Mouse (Mus musculus): Measurements from ENCODE around the gene Rpgrip1l. TPM values are rescaled to one million over a fixed set of nuclear protein-coding genes. Genes with fewer than 3 reads are reported as not detected.

The Rpgrip1l gene
- polyA plus RNA-seq, 1 experiment from 2014 or later = 8.0 TPM

DNA sequence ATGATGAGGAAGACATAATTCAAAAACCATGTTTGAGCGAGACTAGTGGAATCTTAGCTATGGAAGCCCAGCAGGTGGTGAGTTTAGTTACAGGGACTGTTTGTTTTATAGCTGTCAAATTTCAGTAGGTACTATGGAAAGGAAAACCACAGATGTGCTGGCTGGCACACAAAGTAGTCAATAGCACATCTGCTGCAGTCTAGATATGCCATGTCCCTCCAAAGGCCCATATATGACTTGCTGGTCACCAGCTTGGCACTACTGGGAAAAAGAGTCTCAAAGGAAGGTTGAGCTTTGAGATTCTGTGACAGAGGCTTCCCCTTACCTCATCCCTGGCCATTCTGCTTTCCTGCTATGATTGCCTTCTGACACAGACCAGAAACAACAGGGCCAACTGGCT is 70.3 kb downstream of the Rpgrip1l start:
- no peak overlapping the region for H3K27ac ChIP-seq (ENCODE audit: low read depth, low read length)
- H3K36me3 ChIP-seq (ENCODE audit: control insufficient read depth, insufficient read depth, low read length) = no peaks in the 10 kb centered on the region
- no peak overlapping the region for H3K4me3 ChIP-seq (ENCODE audit: low read depth, low read length)
- H3K9me3 ChIP-seq (replicated peaks; ENCODE audit: control insufficient read depth, low read length) = no peaks in the 10 kb centered on the region
- H3K9ac ChIP-seq (ENCODE audit: low read depth, low read length) = no peak overlapping the region
- no peak overlapping the region for H3K4me2 ChIP-seq
- ATAC-seq (replicated peaks; ENCODE audit: insufficient number of reproducible peaks, low FRiP score, low TSS enrichment) = no peak
- no peaks in the 10 kb centered on the region for H3K27me3 ChIP-seq (ENCODE audit: control insufficient read depth, insufficient read depth, low read length)
- H3K4me1 ChIP-seq (ENCODE audit: control insufficient read depth, insufficient read depth, low read length) = peaks cover 5% of the 10 kb centered on the region; the same call in 1 of the 2 replicates
- WGBS (ENCODE audit: insufficient replicate concordance) = 83% methylated on average over 1 of the region's 1 CpGs

DNA sequence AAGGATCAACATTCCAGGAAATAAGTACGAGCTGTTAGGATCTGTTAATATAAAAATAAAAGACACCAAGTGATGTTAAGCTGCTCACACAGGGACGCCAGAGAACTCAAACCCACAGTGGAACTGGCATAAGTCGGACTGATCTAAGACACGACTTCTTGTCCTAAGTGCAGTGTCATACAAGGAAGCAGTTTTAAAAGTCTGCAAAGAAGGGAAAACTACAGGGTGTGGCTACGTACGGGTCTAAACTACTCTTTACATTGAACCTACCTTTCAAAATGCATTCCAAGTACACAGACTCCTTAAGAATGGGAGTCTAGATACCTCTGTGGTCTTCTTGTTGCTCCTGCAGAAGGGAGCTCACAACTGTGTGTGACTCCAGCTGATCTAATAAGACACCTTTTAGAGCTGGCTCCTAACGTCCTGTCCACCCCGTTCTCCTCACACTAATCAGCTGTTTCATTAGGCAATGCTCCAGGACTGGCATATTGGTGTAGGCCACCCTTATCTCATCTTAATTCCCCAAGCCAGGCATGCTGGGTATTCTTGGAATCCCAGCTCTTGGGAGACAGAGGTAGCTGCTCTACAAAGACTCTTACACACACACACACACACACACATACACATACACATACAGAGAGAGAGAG is 71.1 kb downstream of the Rpgrip1l start:
- no peak overlapping the region for H3K27ac ChIP-seq (ENCODE audit: low read depth, low read length)
- no peak overlapping the region for H3K9ac ChIP-seq (ENCODE audit: low read depth, low read length)
- ATAC-seq (replicated peaks; ENCODE audit: insufficient number of reproducible peaks, low FRiP score, low TSS enrichment) = no peak
- H3K4me1 ChIP-seq (ENCODE audit: control insufficient read depth, insufficient read depth, low read length) = peaks cover 5% of the 10 kb centered on the region; the same call in 1 of the 2 replicates
- H3K4me3 ChIP-seq (ENCODE audit: low read depth, low read length) = no peak overlapping the region
- H3K27me3 ChIP-seq (ENCODE audit: control insufficient read depth, insufficient read depth, low read length) = no peaks in the 10 kb centered on the region
- 56% methylated on average over 8 of the region's 8 CpGs for WGBS (ENCODE audit: insufficient replicate concordance)
- H3K36me3 ChIP-seq (ENCODE audit: control insufficient read depth, insufficient read depth, low read length) = no peaks in the 10 kb centered on the region
- H3K4me2 ChIP-seq = no peak overlapping the region
- H3K9me3 ChIP-seq (replicated peaks; ENCODE audit: control insufficient read depth, low read length) = no peaks in the 10 kb centered on the region

DNA sequence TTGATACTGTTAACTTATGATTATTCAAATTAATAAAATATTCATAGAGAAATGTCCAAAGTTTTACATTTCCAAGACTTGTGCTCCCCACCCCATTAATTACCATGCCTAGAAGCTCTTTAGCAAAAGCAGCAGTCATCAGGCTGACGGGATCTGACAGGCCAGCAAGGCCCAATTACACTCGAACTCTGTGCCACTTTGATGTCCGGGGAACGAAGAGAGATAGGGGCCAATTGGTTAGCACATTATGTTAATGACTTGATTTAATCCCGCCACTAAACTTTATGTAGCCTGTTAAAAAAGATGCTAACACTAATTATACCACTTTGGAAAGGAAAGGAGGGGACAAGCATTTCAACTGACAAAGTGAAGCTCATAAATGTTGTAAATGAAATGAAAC is 71.7 kb downstream of the Rpgrip1l start:
- peaks cover 5% of the 10 kb centered on the region; the same call in 1 of the 2 replicates for H3K4me1 ChIP-seq (ENCODE audit: control insufficient read depth, insufficient read depth, low read length)
- no peak overlapping the region for H3K27ac ChIP-seq (ENCODE audit: low read depth, low read length)
- no peaks in the 10 kb centered on the region for H3K36me3 ChIP-seq (ENCODE audit: control insufficient read depth, insufficient read depth, low read length)
- H3K9ac ChIP-seq (ENCODE audit: low read depth, low read length) = no peak overlapping the region
- H3K9me3 ChIP-seq (replicated peaks; ENCODE audit: control insufficient read depth, low read length) = no peaks in the 10 kb centered on the region
- H3K27me3 ChIP-seq (ENCODE audit: control insufficient read depth, insufficient read depth, low read length) = no peaks in the 10 kb centered on the region
- H3K4me3 ChIP-seq (ENCODE audit: low read depth, low read length) = no peak overlapping the region
- ATAC-seq (replicated peaks; ENCODE audit: insufficient number of reproducible peaks, low FRiP score, low TSS enrichment) = no peak
- H3K4me2 ChIP-seq = no peak overlapping the region
- 69% methylated on average over 5 of the region's 5 CpGs for WGBS (ENCODE audit: insufficient replicate concordance)

DNA sequence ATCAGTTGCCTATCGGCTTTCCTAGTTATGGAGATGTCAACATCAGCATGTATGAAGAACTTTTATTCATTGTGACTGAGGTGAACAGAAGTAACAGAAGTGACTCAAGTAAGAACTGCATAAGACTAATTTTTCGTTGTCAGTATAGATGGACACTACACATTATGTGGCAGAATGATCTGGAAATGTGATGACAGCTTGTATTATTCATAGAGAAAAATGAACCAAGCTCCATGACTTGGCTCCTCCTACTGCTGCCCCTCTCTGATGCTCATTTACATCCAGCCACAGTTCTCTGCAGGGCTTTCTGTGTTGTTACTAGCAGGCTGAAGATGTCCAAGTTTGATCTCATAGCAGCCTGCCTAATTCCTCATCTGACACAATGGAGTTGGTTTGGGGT is 75.9 kb downstream of the Rpgrip1l start:
- H3K27ac ChIP-seq (ENCODE audit: low read depth, low read length) = no peak overlapping the region
- ATAC-seq (replicated peaks; ENCODE audit: insufficient number of reproducible peaks, low FRiP score, low TSS enrichment) = no peak
- no peaks in the 10 kb centered on the region for H3K36me3 ChIP-seq (ENCODE audit: control insufficient read depth, insufficient read depth, low read length)
- 75% methylated on average over 2 of the region's 2 CpGs for WGBS (ENCODE audit: insufficient replicate concordance)
- H3K9me3 ChIP-seq (replicated peaks; ENCODE audit: control insufficient read depth, low read length) = no peaks in the 10 kb centered on the region
- H3K9ac ChIP-seq (ENCODE audit: low read depth, low read length) = no peak overlapping the region
- no peak overlapping the region for H3K4me2 ChIP-seq
- no peak overlapping the region for H3K4me3 ChIP-seq (ENCODE audit: low read depth, low read length)
- no peaks in the 10 kb centered on the region for H3K27me3 ChIP-seq (ENCODE audit: control insufficient read depth, insufficient read depth, low read length)
- peaks cover 5% of the 10 kb centered on the region; the same call in 1 of the 2 replicates for H3K4me1 ChIP-seq (ENCODE audit: control insufficient read depth, insufficient read depth, low read length)

DNA sequence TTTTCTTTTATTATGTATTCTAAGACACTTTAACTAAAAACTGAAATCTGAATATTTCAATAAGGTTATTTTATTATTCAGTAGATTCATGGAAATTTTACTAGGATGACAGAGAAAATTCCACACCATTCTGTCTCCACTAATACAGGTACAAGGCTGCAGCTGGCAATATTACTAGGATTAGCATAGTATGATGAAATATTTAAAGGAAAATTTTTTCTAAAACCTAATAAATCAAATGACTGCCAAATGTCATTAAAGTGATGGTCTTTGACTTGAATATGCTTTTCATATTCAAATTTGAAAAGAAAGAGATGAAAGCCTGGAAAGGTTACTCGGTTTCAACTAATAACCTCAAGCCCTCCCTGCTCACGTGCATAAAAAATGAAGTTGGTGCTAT is 79.0 kb downstream of the Rpgrip1l start:
- H3K4me2 ChIP-seq = no peak overlapping the region
- H3K9me3 ChIP-seq (replicated peaks; ENCODE audit: control insufficient read depth, low read length) = no peaks in the 10 kb centered on the region
- H3K9ac ChIP-seq (ENCODE audit: low read depth, low read length) = no peak overlapping the region
- no peak for ATAC-seq (replicated peaks; ENCODE audit: insufficient number of reproducible peaks, low FRiP score, low TSS enrichment)
- no peak overlapping the region for H3K4me3 ChIP-seq (ENCODE audit: low read depth, low read length)
- H3K27ac ChIP-seq (ENCODE audit: low read depth, low read length) = no peak overlapping the region
- 89% methylated on average over 2 of the region's 2 CpGs for WGBS (ENCODE audit: insufficient replicate concordance)
- no peaks in the 10 kb centered on the region for H3K27me3 ChIP-seq (ENCODE audit: control insufficient read depth, insufficient read depth, low read length)
- no peaks in the 10 kb centered on the region for H3K36me3 ChIP-seq (ENCODE audit: control insufficient read depth, insufficient read depth, low read length)
- H3K4me1 ChIP-seq (ENCODE audit: control insufficient read depth, insufficient read depth, low read length) = no peaks in the 10 kb centered on the region

DNA sequence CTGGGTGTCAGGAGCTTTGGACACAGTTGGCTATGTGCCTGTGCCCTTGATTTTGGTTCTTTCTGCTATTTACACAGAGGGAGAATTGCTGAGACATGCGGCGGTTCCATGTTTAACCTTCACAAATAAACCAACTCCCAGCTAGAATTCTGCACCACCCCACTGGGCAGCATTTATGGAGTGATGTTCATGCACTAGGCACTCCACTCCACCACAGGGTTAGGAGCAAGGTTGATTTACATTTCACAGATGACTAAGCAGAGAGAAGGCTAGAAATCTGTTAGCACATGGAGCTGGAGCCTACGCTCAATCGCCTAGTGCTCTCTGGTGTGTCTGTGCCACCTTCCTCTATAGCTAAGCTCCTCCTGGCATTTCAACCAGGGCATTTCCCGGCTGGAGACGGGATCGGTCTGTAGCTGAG is 85.6 kb downstream of the Rpgrip1l start:
- H3K36me3 ChIP-seq (ENCODE audit: control insufficient read depth, insufficient read depth, low read length) = no peaks in the 10 kb centered on the region
- no peak for ATAC-seq (replicated peaks; ENCODE audit: insufficient number of reproducible peaks, low FRiP score, low TSS enrichment)
- H3K9me3 ChIP-seq (replicated peaks; ENCODE audit: control insufficient read depth, low read length) = no peaks in the 10 kb centered on the region
- H3K9ac ChIP-seq (ENCODE audit: low read depth, low read length) = no peak overlapping the region
- H3K4me1 ChIP-seq (ENCODE audit: control insufficient read depth, insufficient read depth, low read length) = no peaks in the 10 kb centered on the region
- no peak overlapping the region for H3K4me3 ChIP-seq (ENCODE audit: low read depth, low read length)
- no peak overlapping the region for H3K4me2 ChIP-seq
- WGBS (ENCODE audit: insufficient replicate concordance) = 91% methylated on average over 7 of the region's 7 CpGs
- H3K27me3 ChIP-seq (ENCODE audit: control insufficient read depth, insufficient read depth, low read length) = no peaks in the 10 kb centered on the region
- H3K27ac ChIP-seq (ENCODE audit: low read depth, low read length) = no peak overlapping the region

DNA sequence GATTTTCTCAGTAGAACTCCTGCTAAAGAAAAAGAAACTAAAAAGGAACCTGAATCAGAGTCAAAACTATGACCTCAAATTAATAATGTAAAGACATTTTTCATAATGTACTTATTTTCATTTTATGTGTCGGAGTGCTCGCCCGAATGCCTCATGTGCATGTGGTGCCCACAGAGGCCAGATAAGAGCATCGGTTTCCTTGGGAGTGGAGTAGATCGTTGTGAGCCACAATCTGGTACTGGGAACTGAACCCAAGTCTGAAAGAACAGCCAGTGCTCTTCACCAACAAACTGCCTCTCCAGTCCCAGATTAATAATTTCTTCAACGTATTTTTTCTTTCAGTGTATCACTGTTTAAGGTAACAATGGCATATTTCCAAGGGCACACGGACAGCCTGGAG is 88.8 kb downstream of the Rpgrip1l start:
- Histone ChIP-seq H3K36me3 (ENCODE audit: control insufficient read depth, insufficient read depth, low read length) (no peaks in the 10 kb centered on the region), H3K9me3 (replicated peaks; ENCODE audit: control insufficient read depth, low read length) (no peaks in the 10 kb centered on the region), H3K9ac (ENCODE audit: low read depth, low read length) (no peak overlapping the region), H3K4me3 (ENCODE audit: low read depth, low read length) (no peak overlapping the region), H3K4me1 (ENCODE audit: control insufficient read depth, insufficient read depth, low read length) (no peaks in the 10 kb centered on the region), H3K27ac (ENCODE audit: low read depth, low read length) (no peak overlapping the region), H3K27me3 (ENCODE audit: control insufficient read depth, insufficient read depth, low read length) (no peaks in the 10 kb centered on the region), H3K4me2 (no peak overlapping the region)
- no peak for ATAC-seq (replicated peaks; ENCODE audit: insufficient number of reproducible peaks, low FRiP score, low TSS enrichment)
- WGBS (ENCODE audit: insufficient replicate concordance) = 84% methylated on average over 7 of the region's 7 CpGs

DNA sequence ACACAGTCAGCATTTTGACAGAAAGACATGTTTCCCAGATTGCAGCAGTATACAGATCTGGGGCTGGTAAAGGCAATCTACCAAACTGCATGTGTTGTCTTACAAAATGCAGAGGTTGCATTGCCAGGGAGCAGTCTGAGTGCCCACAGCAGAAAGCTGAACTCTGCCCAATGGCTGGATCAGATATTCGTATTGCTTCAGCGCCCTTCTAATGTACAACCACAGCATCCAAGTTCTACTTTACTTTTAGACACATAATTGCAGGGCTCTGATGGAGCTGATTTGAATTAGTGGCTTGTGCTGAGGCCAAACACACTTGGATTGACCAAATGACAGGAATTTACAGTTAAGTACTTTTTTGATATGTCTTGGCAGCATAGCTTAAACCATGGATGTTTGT is 91.2 kb downstream of the Rpgrip1l start:
- H3K27ac ChIP-seq (ENCODE audit: low read depth, low read length) = no peak overlapping the region
- H3K4me3 ChIP-seq (ENCODE audit: low read depth, low read length) = no peak overlapping the region
- WGBS (ENCODE audit: insufficient replicate concordance) = 86% methylated on average over 2 of the region's 2 CpGs
- no peak overlapping the region for H3K9ac ChIP-seq (ENCODE audit: low read depth, low read length)
- no peaks in the 10 kb centered on the region for H3K9me3 ChIP-seq (replicated peaks; ENCODE audit: control insufficient read depth, low read length)
- H3K4me1 ChIP-seq (ENCODE audit: control insufficient read depth, insufficient read depth, low read length) = no peaks in the 10 kb centered on the region
- ATAC-seq (replicated peaks; ENCODE audit: insufficient number of reproducible peaks, low FRiP score, low TSS enrichment) = no peak
- no peaks in the 10 kb centered on the region for H3K27me3 ChIP-seq (ENCODE audit: control insufficient read depth, insufficient read depth, low read length)
- H3K4me2 ChIP-seq = no peak overlapping the region
- no peaks in the 10 kb centered on the region for H3K36me3 ChIP-seq (ENCODE audit: control insufficient read depth, insufficient read depth, low read length)

DNA sequence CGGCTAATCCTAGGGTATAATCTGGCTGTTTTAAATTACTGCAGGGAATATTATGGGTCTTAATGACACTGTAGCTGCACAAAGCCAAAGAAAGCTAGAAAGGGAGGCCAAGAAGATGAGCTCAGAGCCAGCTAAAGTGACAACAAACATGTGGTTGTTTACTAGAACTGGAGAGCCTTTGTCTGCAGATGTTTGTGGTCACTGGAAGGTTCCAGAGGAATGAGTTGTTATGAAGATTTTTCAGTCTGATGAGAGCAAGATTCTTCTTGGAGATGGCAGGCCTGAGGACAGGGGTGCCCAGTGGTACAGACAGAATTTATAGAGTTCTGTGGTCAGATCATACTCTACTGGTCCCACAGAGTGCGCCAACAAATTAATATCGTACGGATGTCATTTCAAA is 94.8 kb downstream of the Rpgrip1l start:
- no peak for ATAC-seq (replicated peaks; ENCODE audit: insufficient number of reproducible peaks, low FRiP score, low TSS enrichment)
- WGBS (ENCODE audit: insufficient replicate concordance) = 87% methylated on average over 4 of the region's 4 CpGs
- no peaks in the 10 kb centered on the region for H3K9me3 ChIP-seq (replicated peaks; ENCODE audit: control insufficient read depth, low read length)
- no peak overlapping the region for H3K4me3 ChIP-seq (ENCODE audit: low read depth, low read length)
- H3K4me1 ChIP-seq (ENCODE audit: control insufficient read depth, insufficient read depth, low read length) = no peaks in the 10 kb centered on the region
- no peaks in the 10 kb centered on the region for H3K27me3 ChIP-seq (ENCODE audit: control insufficient read depth, insufficient read depth, low read length)
- no peaks in the 10 kb centered on the region for H3K36me3 ChIP-seq (ENCODE audit: control insufficient read depth, insufficient read depth, low read length)
- H3K4me2 ChIP-seq = no peak overlapping the region
- H3K27ac ChIP-seq (ENCODE audit: low read depth, low read length) = no peak overlapping the region
- no peak overlapping the region for H3K9ac ChIP-seq (ENCODE audit: low read depth, low read length)

Measured in heart, embryonic 11.5 days (tissue).